Mouse (Mus musculus): Measurements from ENCODE around the gene Pnpla8. TPM values are rescaled to one million over a fixed set of nuclear protein-coding genes. Genes with fewer than 3 reads are reported as not detected.

Pnpla8 gene
- total and polyA plus RNA-seq, 3 experiments = 8.0 to 15.9 TPM; not detected in 1

DNA sequence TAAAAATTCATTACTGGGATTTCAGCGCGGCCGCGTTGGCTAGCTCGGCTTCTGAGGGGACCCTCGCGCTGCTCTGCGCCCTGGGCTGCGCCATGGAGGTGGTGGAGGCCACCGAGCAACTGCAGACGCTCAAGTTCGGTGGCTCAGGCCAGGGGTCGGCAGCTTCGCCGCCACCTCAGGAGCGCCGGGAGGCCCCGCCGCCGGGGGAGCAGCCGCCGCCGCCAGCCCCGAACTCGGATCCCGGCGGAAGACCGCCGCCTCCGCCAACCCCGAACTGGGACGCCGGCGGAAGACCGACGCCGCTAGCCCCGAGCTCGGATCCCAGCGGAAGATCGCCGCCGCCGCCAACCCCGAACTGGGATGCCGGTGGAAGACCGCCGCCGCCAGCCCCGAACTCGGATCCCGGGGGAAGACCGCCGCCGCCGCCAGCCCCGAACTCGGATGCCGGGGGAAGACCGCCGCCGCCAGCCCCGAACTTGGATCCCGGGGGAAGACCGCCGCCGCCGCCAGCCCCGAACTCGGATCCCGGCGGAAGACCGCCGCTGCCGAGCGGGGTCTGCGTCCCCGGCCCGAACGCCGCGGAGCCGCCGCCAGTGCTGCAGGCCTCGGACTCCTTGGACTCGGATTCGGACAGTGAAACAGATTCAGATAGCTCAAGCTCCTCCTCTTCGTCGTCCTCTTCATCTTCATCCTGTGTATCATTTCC lies 634 bp downstream of the Pnpla8 start:
- no peak for TF ChIP-seq MEF2A (IDR thresholded peaks at IDR 0.05; ENCODE audit: extremely low read depth, insufficient replicate concordance, low read depth, low read length, poor library complexity, severe bottlenecking)
- Histone ChIP-seq H3K9ac (ENCODE audit: control insufficient read depth, low read depth, low read length, poor library complexity, severe bottlenecking) (no peak overlapping the region), H3K27ac (ENCODE audit: control insufficient read depth, low read depth, low read length) (no peak overlapping the region), H3K4me1 (ENCODE audit: control insufficient read depth in 1 of 2, insufficient read depth in 2 of 2, low read length in 2 of 2) (no peaks in the 10 kb centered on the region), H3K79me2 (ENCODE audit: control insufficient read depth, insufficient read depth, low read length, poor library complexity) (no peaks in the 10 kb centered on the region), H3K4me3 (ENCODE audit: control insufficient read depth in 1 of 2, insufficient read depth in 1 of 2, low read depth in 2 of 2, low read length in 2 of 2) (no peak overlapping the region), H3K27me3 (ENCODE audit: control insufficient read depth in 1 of 2, insufficient read depth in 2 of 2, low read length in 2 of 2) (no peaks in the 10 kb centered on the region), H3K36me3 (ENCODE audit: control insufficient read depth in 1 of 2, insufficient read depth in 2 of 2, low read length in 2 of 2) (peaks cover 0 to 5% of the 10 kb centered on the region in 2 experiments; a peak in 1 of 4 replicates), H3K9me3 (replicated peaks; ENCODE audit: insufficient read depth, low read length) (no peaks in the 10 kb centered on the region)
- no peak for DNase-seq (ENCODE audit: low read depth, low spot score)

DNA sequence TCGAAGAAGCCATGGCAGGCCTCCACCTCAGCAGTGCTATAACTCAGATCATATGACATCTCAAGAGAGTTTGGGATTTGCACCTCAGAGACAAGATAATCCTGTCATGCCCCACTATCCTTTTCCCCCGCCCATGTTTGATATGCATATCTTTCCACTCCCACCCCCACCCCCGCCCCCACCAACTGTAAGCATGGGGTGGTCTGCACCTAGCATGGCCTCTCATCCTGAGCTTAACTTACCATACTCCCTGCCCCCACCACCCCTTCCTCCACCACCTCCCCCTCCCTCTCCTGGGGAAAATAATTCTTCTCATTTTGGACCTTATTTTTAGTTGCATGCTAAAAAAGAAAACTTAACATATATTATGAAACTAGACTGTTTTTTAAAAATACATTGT lies 1.9 kb downstream of the Pnpla8 start:
- Histone ChIP-seq H3K36me3 (ENCODE audit: control insufficient read depth in 1 of 2, insufficient read depth in 2 of 2, low read length in 2 of 2) (peaks cover 0 to 5% of the 10 kb centered on the region in 2 experiments; a peak in 1 of 4 replicates), H3K9me3 (replicated peaks; ENCODE audit: insufficient read depth, low read length) (no peaks in the 10 kb centered on the region), H3K27me3 (ENCODE audit: control insufficient read depth in 1 of 2, insufficient read depth in 2 of 2, low read length in 2 of 2) (no peaks in the 10 kb centered on the region), H3K9ac (ENCODE audit: control insufficient read depth, low read depth, low read length, poor library complexity, severe bottlenecking) (no peak overlapping the region), H3K4me3 (ENCODE audit: control insufficient read depth in 1 of 2, insufficient read depth in 1 of 2, low read depth in 2 of 2, low read length in 2 of 2) (no peak overlapping the region), H3K27ac (ENCODE audit: control insufficient read depth, low read depth, low read length) (no peak overlapping the region), H3K79me2 (ENCODE audit: control insufficient read depth, insufficient read depth, low read length, poor library complexity) (no peaks in the 10 kb centered on the region), H3K4me1 (ENCODE audit: control insufficient read depth in 1 of 2, insufficient read depth in 2 of 2, low read length in 2 of 2) (no peaks in the 10 kb centered on the region)
- no peak for DNase-seq (ENCODE audit: low read depth, low spot score)
- TF ChIP-seq CHD2 (IDR thresholded peaks at IDR 0.05; ENCODE audit: low read length) = no peak
- TF ChIP-seq GATA1 (IDR thresholded peaks at IDR 0.05; ENCODE audit: low read depth, low read length) = no peak
- no peak for TF ChIP-seq MYC (IDR thresholded peaks at IDR 0.05; ENCODE audit: low read depth, low read length)
- no peak for TF ChIP-seq ZMIZ1 (IDR thresholded peaks at IDR 0.05; ENCODE audit: low read depth, low read length)
- TF ChIP-seq USF2 (IDR thresholded peaks at IDR 0.05; ENCODE audit: borderline replicate concordance in 1 of 2, insufficient read depth in 1 of 2, low read depth in 1 of 2, low read length in 2 of 2) = no peak
- TF ChIP-seq MXI1 (IDR thresholded peaks at IDR 0.05; ENCODE audit: low read depth, low read length) = no peak
- no peak for TF ChIP-seq ZC3H11A (IDR thresholded peaks at IDR 0.05; ENCODE audit: low read depth, low read length)
- no peak for TF ChIP-seq TAL1 (IDR thresholded peaks at IDR 0.05; ENCODE audit: low read length)
- no peak for TF ChIP-seq MAFK (IDR thresholded peaks at IDR 0.05; ENCODE audit: borderline replicate concordance, low read depth, low read length)
- TF ChIP-seq POLR2AphosphoS2 (IDR thresholded peaks at IDR 0.05; ENCODE audit: low read length) = no peak
- TF ChIP-seq MAZ (IDR thresholded peaks at IDR 0.05; ENCODE audit: low read depth, low read length) = no peak
- no peak for TF ChIP-seq NRF1 (IDR thresholded peaks at IDR 0.05; ENCODE audit: insufficient read depth, low read depth, low read length, poor library complexity, severe bottlenecking)
- TF ChIP-seq EP300 (IDR thresholded peaks at IDR 0.05; ENCODE audit: low read depth in 1 of 2, low read length in 2 of 2) = no peak
- TF ChIP-seq JUND (IDR thresholded peaks at IDR 0.05; ENCODE audit: low read depth, low read length) = no peak
- no peak for TF ChIP-seq TCF12 (IDR thresholded peaks at IDR 0.05; ENCODE audit: low read depth, low read length)
- TF ChIP-seq SMC3 (IDR thresholded peaks at IDR 0.05; ENCODE audit: low read depth, low read length) = no peak
- TF ChIP-seq CHD1 (IDR thresholded peaks at IDR 0.05; ENCODE audit: low read depth, low read length) = no peak
- no peak for TF ChIP-seq SIN3A (IDR thresholded peaks at IDR 0.05; ENCODE audit: low read length)
